Mouse (Mus musculus) CD8-positive naive resting alpha-beta T cell, adult 57 days (primary cell): ENCODE results near the gene Vmn2r30. TPM values are rescaled to one million over a fixed set of nuclear protein-coding genes. Genes with fewer than 3 reads are reported as not detected.

Source experiments
- total RNA-seq: library from RNA; stranded (reverse); gene quantifications from one replicate; pipeline ENCODE4 v1.2.4, GENCODE M21; 2023

The Vmn2r30 gene
- total RNA-seq = not detected

DNA sequence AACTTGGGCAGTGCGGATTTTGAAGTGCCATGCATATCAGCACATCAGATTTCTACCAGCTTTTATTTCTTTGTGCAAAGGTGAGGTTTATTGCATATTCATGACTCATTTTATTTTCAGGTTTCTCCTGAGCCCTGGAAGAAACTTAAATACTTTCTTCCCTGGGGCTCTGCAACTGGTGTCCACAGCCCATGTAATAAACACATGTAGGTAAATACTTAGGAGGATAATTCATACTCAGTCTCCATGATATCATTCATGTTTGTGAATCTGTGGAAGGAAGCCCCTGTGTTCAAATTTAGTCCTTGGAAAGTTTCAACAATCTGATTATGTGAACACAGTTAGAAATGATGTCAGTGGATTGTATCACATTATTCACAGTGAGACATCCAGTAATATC, at the start of gene Vmn2r30:
Gene Vmn2r30, minus strand, starts transcription at position 101 of the 400 bp plus-strand sequence.

DNA sequence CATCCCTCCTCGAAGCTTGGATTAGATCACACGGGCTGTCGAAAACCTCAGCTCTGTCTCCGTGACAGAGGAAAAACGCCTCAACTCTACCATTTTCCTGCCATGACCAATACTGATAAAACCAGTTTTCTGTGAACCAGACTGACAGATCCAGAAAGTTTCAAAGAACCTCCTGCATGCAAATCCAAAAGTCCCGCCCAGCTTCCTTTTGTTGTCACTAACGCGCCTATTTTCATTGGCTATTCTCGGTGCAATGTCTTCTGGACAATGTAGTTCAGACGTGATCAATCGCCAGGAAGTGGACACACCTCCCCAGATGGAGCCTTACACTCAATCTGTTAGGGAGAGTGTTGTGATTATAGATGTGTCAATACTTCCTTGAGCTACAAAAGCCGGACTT, 37.0 kb upstream of the Vmn2r30 start, which contains the start of gene Gm45783:
Gene Gm45783, minus strand, starts transcription at position 143 of the 400 bp plus-strand sequence.

DNA sequence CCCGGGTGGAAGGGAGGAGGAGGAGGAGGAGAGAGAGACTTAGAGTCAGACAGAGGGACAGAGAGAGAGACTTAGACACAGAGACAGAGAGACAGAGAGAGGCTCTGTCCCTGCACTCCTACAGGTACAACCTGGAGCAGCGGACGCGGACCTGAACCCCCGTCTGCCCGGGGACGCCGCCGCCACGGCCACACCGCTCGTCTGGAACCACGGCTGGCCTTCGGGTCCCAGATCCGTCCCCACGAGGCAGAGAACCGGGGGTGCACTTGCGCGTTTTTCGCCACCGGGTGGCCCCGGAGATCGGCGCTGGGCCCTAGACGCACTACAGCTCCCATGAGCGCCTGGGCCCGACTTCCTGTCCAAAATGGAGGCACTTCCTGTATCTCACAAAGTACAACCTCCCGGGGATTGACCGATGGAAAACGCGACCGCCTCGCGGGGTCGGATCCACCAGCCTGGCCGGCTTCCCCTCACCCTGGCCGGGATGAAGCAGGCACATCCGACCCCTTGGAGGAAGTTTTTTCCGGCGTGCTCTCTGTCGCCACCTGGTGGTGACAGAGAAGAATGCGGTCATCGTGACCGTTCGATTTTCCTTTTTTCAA, 59.3 kb downstream of the Vmn2r30 start, which contains the start of gene Gm45844:
Gene Gm45844, minus strand, starts transcription at position 324 of the 602 bp plus-strand sequence.

Other genes starting within 250 kb of the Vmn2r30 start
- gene Zfp954, start 216.1 kb downstream of the Vmn2r30 start, total RNA-seq = 45.4 TPM
- 7.4 TPM for gene Zfp773, start 200.9 kb downstream of the Vmn2r30 start, total RNA-seq
- 3.9 TPM for gene Zfp418, start 166.3 kb downstream of the Vmn2r30 start, total RNA-seq
- 2.3 TPM for gene Zfp772, start 127.6 kb downstream of the Vmn2r30 start, total RNA-seq
- gene Vmn2r29, start 90.3 kb downstream of the Vmn2r30 start, total RNA-seq = not detected
- 1.2 TPM for gene Gm45844, start 59.3 kb downstream of the Vmn2r30 start, total RNA-seq
- gene Clcn4, start 36.8 kb downstream of the Vmn2r30 start, total RNA-seq = 42.7 TPM
- not detected for gene Gm45783, start 37.0 kb upstream of the Vmn2r30 start, total RNA-seq
- gene Vmn2r31, start 62.1 kb upstream of the Vmn2r30 start, total RNA-seq = not detected
- gene Vmn2r32, start 142.4 kb upstream of the Vmn2r30 start, total RNA-seq = not detected
- gene Vmn2r33, start 229.2 kb upstream of the Vmn2r30 start, total RNA-seq = not detected